Mouse (Mus musculus) lung, embryonic 16.5 days (tissue): ENCODE measurements around the gene Rcor2. TPM values are rescaled to one million over a fixed set of nuclear protein-coding genes. Genes with fewer than 3 reads are reported as not detected.

Experiments
- ATAC-seq: fragments of 200-750 bp; cut with Nextera tagmentation; 2 replicates; pipeline ENCODE4 v1.8.0; 2017; ENCODE audit warnings: low read depth, mild to moderate bottlenecking, moderate library complexity
- H3K27ac ChIP-seq: fragments of 300-500 bp; sonication (generic); 2 replicates; pipeline ENCODE4 v1.5.1; 2014; ENCODE audit warnings: mild to moderate bottlenecking, control low read depth, low read length
- H3K27me3 ChIP-seq: fragments of 300-500 bp; sonication (generic); 2 replicates; pipeline ENCODE4 v1.6.1; 2014; ENCODE audit warnings: low read depth, low read length, mixed read lengths; ENCODE audit not compliant: control insufficient read depth, insufficient read depth
- H3K36me3 ChIP-seq: fragments of 300-500 bp; sonication (generic); 2 replicates; pipeline ENCODE4 v1.6.1; 2014; ENCODE audit warnings: low read length; ENCODE audit not compliant: control insufficient read depth, insufficient read depth
- H3K4me1 ChIP-seq: fragments of 300-500 bp; sonication (generic); replicated peaks from 2 replicates; pipeline ENCODE4 v1.6.1; 2014; ENCODE audit warnings: low read length, mixed read lengths; ENCODE audit not compliant: control insufficient read depth, insufficient read depth
- H3K4me2 ChIP-seq: fragments of 300-500 bp; sonication (generic); 2 replicates; pipeline ENCODE4 v1.6.1; 2014; ENCODE audit warnings: low read depth, low read length, control low read depth
- H3K4me3 ChIP-seq: fragments of 300-500 bp; sonication (generic); 2 replicates; pipeline ENCODE4 v1.5.1; 2014; ENCODE audit warnings: mild to moderate bottlenecking, low read length, control low read depth
- H3K9ac ChIP-seq: fragments of 300-500 bp; sonication (generic); 2 replicates; pipeline ENCODE4 v1.6.1; 2014; ENCODE audit warnings: low read length, control low read depth
- H3K9me3 ChIP-seq: fragments of 300-500 bp; sonication (generic); 2 replicates; pipeline ENCODE4 v1.6.1; 2016; ENCODE audit warnings: low read length; ENCODE audit not compliant: control insufficient read depth
- WGBS: fragments of 180-500 bp; shearing (Covaris S2); extraction: QIAGEN DNeasy Blood & Tissue Kit; methylation state at CpG from one replicate; pipeline ENCODE4 v1.1.7; 2014; 5-methylcytosine and 5-hydroxymethylcytosine counted together
- polyA plus RNA-seq: library from polyadenylated mRNA; unstranded; fragments of >200 nt; fragmentation: Nextera tagmentation; extraction: Ambion mirVana; gene quantifications from 2 replicates; pipeline ENCODE4 v1.2.1, GENCODE M21; 2015

Rcor2 gene
- polyA plus RNA-seq, 1 experiment from 2014 or later, result 8.5 TPM

DNA sequence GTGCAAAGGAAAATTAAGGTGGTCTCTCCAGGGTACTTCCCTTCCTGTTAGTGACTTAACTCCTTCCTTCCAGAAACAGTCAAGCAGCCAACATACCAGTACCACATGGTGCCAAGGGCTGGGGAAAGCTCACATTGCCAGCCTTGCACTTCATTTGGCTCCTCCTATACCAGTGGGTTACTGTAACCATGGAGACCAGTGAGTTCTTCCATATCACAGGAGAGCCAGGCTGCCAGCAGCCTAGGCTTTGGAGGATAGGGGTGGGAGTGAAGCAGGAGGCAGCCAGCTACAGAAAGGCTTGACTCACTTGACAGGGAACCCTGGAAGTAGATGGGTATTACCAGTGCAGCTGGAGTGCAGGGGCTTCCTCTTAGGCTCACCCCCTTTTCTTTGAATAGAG lies 31.9 kb downstream of the Rcor2 start:
- no peaks in the 10 kb centered on the region for H3K9me3 ChIP-seq
- no peak overlapping the region for H3K27ac ChIP-seq
- no peaks in the 10 kb centered on the region for H3K27me3 ChIP-seq
- no peak overlapping the region for H3K9ac ChIP-seq
- no peak overlapping the region for H3K4me3 ChIP-seq
- peaks cover 38% of the 10 kb centered on the region for H3K4me1 ChIP-seq
- no peaks in the 10 kb centered on the region for H3K36me3 ChIP-seq
- no peak overlapping the region for H3K4me2 ChIP-seq
- ATAC-seq, result peak; percentile 65

DNA sequence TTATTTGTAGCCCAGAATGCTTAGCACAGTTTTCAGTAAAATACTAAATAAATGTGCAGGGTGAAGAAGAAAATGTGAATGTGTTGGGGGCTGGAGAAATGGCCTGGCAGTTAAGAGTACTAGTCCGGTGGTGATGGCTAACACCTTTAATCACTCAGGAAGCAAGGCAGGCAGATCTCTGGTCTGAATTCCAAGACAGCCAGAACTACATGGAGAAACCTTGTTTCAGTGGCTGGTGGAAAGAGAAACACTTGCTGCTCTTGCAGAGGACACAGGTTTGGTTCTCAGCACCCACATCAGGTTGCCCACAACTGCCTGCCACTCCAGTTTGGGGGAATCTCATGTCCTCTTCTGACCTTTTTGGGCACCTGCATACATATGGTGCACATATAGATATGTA lies 33.0 kb downstream of the Rcor2 start:
- H3K9ac ChIP-seq, result no peak overlapping the region
- H3K27me3 ChIP-seq, result no peaks in the 10 kb centered on the region
- H3K4me3 ChIP-seq, result no peak overlapping the region
- H3K4me1 ChIP-seq, result peaks cover 29% of the 10 kb centered on the region
- no peak overlapping the region for H3K27ac ChIP-seq
- no peak overlapping the region for H3K4me2 ChIP-seq
- no peaks in the 10 kb centered on the region for H3K36me3 ChIP-seq
- H3K9me3 ChIP-seq, result no peaks in the 10 kb centered on the region
- 85% methylated on average over 1 of the region's 1 CpGs for WGBS
- ATAC-seq, result no peak

DNA sequence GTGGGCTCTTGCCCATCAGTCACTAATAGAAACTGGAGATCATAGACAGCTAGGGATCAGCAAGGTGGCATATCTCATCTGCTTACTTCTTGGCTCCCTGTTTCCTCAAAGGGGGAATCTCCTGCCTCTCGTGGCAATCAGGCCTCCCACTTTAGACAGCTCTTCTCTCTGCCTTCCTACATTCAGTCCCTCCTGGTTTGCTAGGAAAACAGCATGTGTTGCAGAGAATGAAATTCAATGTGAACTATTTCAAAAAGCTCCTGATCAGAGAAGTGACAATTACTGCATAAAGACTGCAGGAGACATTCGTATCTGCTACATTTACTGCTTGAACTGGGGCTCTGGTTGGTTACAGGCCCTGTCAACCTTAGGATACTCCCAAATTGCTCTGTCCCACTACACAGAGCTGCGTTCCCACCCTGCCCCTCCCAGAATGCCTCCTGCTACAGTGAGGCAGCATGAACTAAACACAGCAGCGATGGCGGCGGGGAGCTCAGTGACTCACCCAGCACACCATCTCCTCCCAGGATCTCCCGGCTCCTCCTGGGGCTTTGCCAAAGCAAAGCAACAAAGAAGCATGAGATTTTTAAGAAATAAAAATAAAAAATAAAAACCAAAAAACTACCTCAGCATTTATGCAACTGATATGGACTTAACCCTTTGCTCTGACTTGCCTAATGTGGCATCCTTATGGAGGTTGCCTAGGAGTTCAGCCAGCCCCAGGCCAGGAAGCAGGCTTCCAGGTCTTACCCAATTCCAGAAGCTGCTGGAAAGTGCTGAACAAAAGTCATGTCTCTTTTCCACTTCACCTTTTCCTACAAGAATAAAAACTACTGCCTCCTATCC lies 34.7 kb downstream of the Rcor2 start:
- WGBS, result 65% methylated on average over 7 of the region's 7 CpGs
- no peak overlapping the region for H3K4me2 ChIP-seq
- H3K9ac ChIP-seq, result no peak overlapping the region
- no peaks in the 10 kb centered on the region for H3K9me3 ChIP-seq
- H3K27me3 ChIP-seq, result no peaks in the 10 kb centered on the region
- no peak overlapping the region for H3K4me3 ChIP-seq
- peaks cover 30% of the 10 kb centered on the region for H3K4me1 ChIP-seq
- no peak for ATAC-seq
- H3K27ac ChIP-seq, result no peak overlapping the region
- H3K36me3 ChIP-seq, result no peaks in the 10 kb centered on the region

- no peak overlapping the region for H3K27ac ChIP-seq
- no peaks in the 10 kb centered on the region for H3K9me3 ChIP-seq
- no peak overlapping the region for H3K4me3 ChIP-seq
- no peaks in the 10 kb centered on the region for H3K27me3 ChIP-seq
- ATAC-seq, result no peak
- H3K4me1 ChIP-seq, result peaks cover 36% of the 10 kb centered on the region
- no peak overlapping the region for H3K9ac ChIP-seq
- H3K4me2 ChIP-seq, result no peak overlapping the region
- H3K36me3 ChIP-seq, result no peaks in the 10 kb centered on the region
- WGBS, result 71% methylated on average over 1 of the region's 1 CpGs
These were observed 35.3 kb downstream of the Rcor2 start for GRCm38 (mm10) chr19:7302493-7302797.

DNA sequence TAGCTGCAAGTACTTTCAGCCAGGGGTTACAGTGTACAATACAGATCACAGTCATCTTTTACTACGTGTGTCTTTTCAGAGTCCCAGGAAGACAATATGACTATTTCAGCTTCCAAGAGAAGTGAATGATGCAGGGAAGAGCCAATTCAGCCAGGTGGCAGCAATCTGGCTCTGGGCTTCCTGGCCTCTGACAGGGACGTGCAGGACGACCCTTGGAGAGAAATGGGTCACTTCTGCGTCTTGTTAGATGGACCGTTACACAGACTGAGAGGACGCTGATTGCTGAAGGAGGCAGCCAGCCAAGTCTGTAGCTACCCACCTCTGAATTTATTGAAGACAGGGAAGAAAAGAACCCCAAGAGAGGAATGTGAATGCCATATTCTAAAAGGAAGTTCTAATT lies 36.7 kb downstream of the Rcor2 start:
- Histone ChIP-seq H3K4me1 (peaks cover 49% of the 10 kb centered on the region), H3K4me3 (no peak overlapping the region), H3K36me3 (no peaks in the 10 kb centered on the region), H3K4me2 (no peak overlapping the region), H3K27me3 (no peaks in the 10 kb centered on the region), H3K9ac (no peak overlapping the region), H3K9me3 (no peaks in the 10 kb centered on the region), H3K27ac (no peak overlapping the region)
- 60% methylated on average over 6 of the region's 6 CpGs for WGBS
- no peak for ATAC-seq

- Histone ChIP-seq H3K27me3 (no peaks in the 10 kb centered on the region), H3K4me2 (no peak overlapping the region), H3K9ac (no peak overlapping the region), H3K36me3 (no peaks in the 10 kb centered on the region), H3K4me3 (no peak overlapping the region), H3K4me1 (peaks cover 52% of the 10 kb centered on the region), H3K9me3 (no peaks in the 10 kb centered on the region), H3K27ac (0 out of 2 replicates have a peak overlapping the region, but pooled peaks have one; percentile 11)
- 51% methylated on average over 2 of the region's 2 CpGs for WGBS
- peak; percentile 39; the same call in 1 of the 2 replicates for ATAC-seq
These were observed 37.7 kb downstream of the Rcor2 start for GRCm38 (mm10) chr19:7304801-7305200.

GRCm38 (mm10) chr19:7305380-7306310 lies 38.5 kb downstream of the Rcor2 start:
- 56% methylated on average over 10 of the region's 11 CpGs for WGBS
- no peaks in the 10 kb centered on the region for H3K27me3 ChIP-seq
- peaks cover 61% of the 10 kb centered on the region for H3K4me1 ChIP-seq
- no peak overlapping the region for H3K4me2 ChIP-seq
- H3K36me3 ChIP-seq, result no peaks in the 10 kb centered on the region
- no peak for ATAC-seq
- peak overlapping the region; percentile 89; the same call in 1 of the 2 replicates for H3K27ac ChIP-seq
- H3K4me3 ChIP-seq, result no peak overlapping the region
- no peak overlapping the region for H3K9ac ChIP-seq
- H3K9me3 ChIP-seq, result no peaks in the 10 kb centered on the region

GRCm38 (mm10) chr19:7306968-7307367 lies 39.8 kb downstream of the Rcor2 start:
- H3K4me1 ChIP-seq, result peaks cover 68% of the 10 kb centered on the region
- H3K4me2 ChIP-seq, result no peak overlapping the region
- H3K27me3 ChIP-seq, result no peaks in the 10 kb centered on the region
- no peak for ATAC-seq
- H3K27ac ChIP-seq, result peak overlapping the region; percentile 89
- WGBS, result 44% methylated on average over 3 of the region's 3 CpGs
- no peaks in the 10 kb centered on the region for H3K36me3 ChIP-seq
- H3K9ac ChIP-seq, result no peak overlapping the region
- no peaks in the 10 kb centered on the region for H3K9me3 ChIP-seq
- no peak overlapping the region for H3K4me3 ChIP-seq
